Mouse (Mus musculus) cerebellum, adult 11-12 months (tissue): Measurements from ENCODE around the gene Slc34a3.

Experiments
- DNase-seq: peaks from one replicate; pipeline ENCODE4 v3.0.0; 2022

The Slc34a3 gene

DNA sequence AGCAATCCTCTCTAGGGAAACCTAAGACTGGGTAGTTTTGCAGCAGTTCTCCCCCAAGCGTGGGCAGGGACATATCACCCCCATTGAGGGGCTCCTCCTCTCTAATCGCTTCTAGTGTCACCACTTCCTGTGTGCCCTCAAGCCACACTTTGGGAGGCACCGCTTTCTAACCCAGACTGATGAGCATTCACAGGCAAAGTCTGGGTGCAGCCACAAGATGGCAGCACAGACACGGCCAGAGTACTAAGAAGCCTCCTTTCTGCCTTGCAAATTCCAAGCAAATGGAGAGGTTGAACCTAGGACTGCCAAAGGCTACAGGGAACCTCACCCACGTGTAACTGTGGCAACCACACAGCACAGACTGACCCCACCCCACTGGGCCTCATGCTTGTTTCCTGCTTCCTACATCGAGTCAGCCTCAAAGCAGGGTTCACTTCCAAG is 40.8 kb downstream of the Slc34a3 start:
- peak; percentile 83 for DNase-seq

DNA sequence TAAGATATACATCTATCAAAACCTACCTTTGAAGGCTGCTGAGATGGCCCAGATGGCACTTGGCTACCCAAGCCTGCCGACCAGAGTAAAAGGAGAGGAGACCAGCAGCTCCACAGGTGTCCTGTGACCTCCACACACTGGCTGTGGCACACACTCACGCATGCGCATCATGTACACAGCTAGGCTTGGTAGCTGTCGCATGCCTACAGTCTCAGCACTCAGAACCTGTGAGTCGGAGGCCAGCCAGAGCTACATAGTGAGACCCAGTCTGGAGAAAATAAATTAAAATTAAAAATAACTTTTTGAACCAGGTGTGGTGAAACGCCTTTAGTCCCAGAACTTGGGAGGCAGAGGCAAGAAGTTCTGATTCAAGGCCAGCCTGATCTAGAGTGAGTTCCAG is 46.3 kb downstream of the Slc34a3 start:
- no peak for DNase-seq

DNA sequence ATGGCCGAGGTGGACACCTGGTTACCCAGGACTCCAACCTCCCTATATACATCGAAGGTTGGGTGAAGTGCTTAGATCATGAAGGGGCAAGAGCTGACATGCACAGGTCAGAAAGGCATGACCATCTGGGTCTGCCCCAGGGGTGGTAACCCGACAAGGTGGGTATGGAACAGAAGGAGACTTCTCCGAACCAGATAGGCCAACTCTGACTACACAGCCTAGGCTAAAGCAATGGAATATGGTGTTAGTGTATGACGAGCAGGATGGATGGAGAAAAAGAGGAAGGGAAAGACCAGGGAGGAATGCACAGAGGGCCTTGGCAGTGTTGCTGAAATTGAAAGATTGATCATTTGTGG is 47.6 kb downstream of the Slc34a3 start:
- no peak for DNase-seq

DNA sequence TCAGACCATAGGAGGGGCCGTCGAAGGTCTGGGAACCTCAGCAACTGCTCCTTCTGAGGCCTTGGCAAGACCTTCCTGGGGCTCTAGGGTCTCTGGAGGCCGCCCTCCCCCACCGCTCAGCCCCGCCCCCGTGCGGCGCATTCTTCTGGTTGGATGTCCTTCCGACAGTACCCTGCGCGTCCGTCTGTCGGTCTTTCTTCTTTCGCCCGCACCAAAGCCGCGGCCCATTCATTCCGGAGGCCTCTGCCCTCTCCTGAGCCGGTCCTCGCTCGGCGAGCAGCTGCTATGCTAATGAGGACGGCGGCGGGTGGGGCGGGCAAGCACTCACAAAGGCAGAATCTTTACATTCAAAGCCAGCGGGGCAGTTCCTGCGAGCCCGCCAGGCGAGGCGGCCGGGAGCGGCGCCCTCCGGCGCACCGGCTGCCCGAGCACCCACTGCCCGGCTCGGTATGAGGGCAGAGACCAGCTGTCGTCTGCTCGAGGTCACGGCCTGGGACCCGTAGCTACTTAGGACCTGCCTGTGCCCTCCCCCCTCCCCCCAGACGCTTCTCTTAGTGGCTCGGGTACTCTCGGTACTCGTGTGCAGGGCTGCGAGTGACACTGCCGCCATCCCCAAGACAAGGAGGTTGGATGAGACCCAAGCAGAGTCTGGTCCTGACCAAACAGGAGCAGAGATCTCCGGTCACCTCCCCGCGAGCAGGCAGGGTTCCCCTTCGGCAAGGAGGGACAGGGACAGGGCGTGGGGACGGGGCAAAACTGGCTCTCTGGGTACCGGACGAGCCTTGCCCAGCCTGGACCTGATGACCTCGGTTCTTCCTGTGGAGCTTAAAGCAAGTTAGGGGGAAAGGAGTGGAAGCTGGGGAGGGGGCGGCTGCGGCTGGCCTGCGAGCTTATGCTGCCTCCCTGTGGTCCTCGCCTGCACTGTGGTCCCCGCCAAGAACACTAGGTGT is 48.3 kb downstream of the Slc34a3 start:
- DNase-seq, result no peak

DNA sequence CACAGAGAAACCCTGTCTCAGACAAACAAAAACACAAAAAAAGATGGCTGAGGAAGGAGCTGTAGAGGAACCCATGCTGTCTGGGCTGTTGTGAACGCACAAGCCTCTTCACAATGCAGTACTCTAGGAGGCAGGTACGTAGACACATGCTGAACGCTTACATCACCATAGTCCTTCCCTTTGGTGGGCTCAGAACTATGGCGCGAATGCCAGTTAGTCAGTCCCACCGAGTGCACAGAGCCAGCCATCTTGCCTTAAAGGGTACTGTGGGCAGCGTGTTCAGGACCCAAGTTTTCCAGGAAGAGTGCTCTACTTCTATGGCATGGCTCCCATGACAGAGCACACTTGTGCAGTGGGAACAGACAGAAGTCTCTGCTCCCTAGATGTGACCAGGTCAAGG is 49.7 kb downstream of the Slc34a3 start:
- no peak for DNase-seq

DNA sequence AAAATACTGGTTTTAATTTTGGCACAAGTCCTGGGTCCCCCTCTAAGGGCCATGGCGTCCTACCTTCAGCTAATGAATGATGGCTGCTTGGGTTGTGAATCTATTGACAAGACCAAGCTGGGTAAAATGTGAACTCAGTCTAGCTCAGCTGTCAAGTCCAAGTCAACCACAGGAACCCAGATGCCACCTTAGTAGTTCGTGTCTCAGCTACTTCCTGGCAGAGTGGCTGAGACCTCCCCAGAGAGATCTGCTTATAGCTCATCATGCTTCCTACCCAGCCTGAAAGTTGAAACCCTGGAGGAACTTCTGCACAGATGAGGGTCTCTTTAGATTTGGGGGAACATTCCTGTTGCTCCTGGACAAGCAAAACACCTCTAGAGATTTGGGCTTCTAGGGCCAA is 50.8 kb downstream of the Slc34a3 start:
- no peak for DNase-seq

DNA sequence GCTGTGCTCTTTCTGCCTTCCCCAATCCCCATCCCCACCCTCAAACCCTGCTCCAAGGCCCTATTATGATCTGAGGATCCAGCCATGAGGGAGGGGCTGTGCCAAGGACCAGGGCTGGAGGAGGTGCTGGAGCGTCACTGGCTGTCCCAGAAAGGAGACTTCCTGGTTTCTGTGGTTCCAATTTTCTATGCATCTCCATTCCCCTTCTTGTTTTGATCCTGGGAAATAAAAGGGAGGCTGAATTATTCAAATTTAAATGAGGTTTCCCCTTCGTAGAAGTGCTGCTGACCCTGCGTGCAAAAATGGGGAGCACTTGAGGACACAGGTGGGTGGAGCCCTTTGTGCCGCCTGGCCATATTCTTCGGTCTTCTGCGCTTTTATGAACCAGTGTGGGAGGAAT is 51.5 kb downstream of the Slc34a3 start:
- DNase-seq, result no peak

DNA sequence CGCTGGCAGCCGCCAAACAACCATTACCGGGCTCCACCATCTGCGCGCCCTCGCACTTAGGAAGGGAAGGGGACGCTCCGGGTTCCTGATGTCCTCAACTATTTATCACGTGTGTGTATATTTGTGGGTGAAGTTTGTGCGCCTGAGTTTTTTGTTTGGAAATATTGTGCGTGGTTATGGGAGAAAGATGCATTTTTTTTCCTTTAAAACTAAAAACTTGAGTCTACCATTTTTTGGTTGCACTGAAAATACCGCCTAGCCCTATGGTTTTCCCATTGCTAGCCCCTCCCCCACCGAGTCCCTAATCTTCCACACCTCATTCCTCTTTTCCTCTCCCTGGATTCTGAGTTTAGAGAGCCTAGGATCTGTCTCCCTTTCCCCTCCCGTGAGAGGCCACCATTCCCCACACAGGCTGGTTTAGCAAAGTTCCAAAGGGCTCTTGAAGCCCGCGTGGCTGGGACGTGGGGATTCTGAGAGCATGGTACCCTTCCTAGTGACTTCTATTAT is 52.2 kb downstream of the Slc34a3 start:
- no peak for DNase-seq

DNA sequence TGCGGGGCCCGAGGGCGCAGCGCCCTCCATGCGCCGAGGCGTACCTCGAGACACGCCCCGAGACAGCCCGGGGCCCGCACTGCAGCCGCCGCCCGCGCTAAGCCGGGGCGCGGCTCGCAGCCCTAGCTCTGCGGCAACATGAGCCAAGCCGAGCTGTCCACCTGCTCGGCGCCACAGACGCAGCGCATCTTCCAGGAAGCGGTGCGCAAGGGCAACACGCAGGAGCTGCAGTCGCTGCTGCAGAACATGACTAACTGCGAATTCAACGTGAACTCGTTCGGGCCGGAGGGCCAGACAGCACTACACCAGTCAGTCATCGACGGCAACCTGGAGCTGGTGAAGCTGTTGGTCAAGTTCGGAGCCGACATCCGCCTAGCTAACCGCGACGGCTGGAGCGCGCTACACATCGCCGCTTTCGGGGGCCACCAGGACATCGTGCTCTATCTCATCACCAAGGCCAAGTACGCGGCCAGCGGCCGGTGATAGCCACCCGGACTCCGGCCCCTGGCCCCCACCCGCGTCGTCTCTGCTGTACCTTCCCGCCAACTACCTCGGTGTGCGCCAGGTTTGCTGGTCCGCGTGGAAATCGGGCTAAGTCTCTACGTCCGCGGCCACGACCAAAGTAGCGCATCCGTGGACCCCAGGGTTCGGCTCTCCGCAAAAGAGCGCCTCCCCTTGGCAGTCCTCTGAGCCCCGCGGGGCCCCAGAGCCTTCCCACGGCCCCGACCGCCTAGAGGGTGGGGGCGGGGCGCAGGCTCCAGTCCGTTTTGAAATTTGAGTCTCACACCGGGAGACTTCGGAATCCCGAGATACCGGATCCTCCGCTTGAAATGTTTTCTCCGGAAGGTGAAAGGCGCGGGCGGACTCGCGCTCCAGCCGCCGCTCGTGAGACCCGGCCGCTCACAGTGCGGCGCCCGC is 52.9 kb downstream of the Slc34a3 start:
- DNase-seq, result peak; percentile 44

DNA sequence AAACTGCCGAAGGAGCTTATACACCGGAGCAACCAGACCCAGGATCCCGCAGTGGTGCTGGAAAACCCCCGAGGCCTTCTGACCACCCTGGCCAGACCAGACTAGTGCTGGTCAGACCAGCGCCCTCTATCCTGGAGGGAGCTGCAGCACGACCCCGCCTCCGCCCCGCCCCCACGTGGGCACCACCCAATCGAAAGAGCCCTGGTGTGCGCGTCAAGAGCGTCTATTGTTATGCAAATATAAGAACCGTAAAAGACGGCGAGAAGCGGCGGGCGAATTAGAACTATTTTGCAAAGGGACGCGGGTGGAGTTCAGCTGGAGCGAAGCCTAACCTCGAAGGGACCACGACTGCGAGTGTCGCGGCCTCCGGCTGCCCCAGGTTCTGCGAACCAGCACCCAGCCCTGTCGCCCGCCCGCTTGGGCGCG is 53.7 kb downstream of the Slc34a3 start, which contains the start of gene Nrarp:
Gene Nrarp (plus strand): TSS at position 281 of the 426 bp plus-strand sequence.
- DNase-seq, result peak; percentile 89

DNA sequence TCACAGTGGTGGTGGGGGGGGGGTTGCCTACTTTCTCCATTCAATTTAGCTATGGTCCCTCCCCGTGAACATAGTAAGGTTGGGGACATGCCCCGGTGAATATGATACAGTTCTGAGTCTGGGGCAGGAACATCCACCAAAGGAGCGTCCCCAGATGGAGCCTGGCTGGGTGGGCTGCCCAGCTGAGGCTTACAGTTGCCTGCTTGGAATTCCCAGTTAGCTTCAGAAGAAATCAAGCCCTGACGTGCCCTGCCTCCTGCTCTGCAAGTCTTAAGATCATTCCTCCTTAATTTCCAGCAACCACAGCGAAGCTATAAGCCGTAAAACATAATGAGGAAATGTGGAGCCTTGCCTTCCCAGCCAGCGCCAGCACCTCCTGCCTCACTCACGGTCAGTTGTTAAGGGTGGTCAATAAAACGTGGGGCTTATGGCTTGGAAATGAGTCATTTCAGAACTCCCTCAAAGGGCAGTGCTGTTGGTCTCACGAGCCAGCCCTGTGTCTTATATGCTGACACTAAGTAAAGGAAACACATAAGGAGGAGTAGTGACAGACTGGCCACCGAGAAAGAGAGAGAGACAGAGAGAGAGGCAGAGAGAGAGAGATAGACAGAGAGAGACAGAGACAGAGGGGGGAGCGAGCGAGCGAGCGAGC is 54.5 kb downstream of the Slc34a3 start:
- no peak for DNase-seq
